ENCODE assay signal across 1 mouse cellular context in the genomic region with DNA sequence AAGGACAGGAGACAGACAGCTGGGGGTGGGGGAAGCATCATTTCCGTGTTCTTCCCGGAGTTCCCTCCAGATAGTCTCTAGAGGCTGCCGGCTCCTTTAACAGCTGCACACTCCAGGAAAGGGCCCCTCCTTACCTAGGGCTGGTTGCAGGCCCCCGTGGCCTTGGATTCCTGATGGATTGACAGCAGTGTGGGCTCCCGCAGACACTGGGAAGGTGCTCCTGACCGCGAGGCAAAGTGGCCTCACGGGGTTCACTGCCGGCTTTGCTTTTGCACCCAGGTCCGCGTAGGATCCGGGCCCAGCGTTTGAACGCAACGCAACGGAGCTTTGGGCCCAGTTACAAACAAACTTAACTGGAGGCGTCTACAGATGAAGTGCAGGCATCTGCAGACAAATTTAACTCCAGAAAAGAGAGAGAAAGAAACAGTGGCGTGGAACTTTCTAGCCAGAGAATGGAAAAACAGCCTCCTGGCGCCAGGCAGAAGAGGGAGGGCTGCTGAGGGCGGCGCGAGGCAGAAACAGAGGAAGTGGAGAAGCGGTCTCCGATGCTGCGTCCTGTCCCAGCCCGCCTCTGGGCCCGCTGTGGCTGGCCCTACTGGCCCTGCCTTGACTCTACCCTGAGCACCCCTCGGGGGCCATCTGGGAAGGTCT.
TF ChIP-seq lines count a peak whose summit lies in the region.

TSS of gene Calhm2 (minus strand) at position 524 of the 651 bp plus-strand sequence.

TF ChIP-seq in CH12.LX, 34 proteins besides CTCF, POLR2A, EP300 and RAD21 (continued from another document):
- TF ChIP-seq SIN3A (IDR thresholded peaks at IDR 0.05; ENCODE audit: low read length): peak; percentile 53; the same call in 1 of the 2 replicates
